Mouse (Mus musculus): Measurements from ENCODE around the gene Rxylt1.

- no peak for TF ChIP-seq CTCF (IDR thresholded peaks at IDR 0.05; ENCODE audit: borderline replicate concordance, insufficient read depth, low read length)
- TF ChIP-seq POLR2A (IDR thresholded peaks at IDR 0.05; ENCODE audit: low read depth, low read length), result no peak
Measured at GRCm38 (mm10) chr10:122055826-122056225, 41.3 kb downstream of the Rxylt1 start.

Data from embryonic fibroblast, embryonic 13.5 days (primary cell).